Mouse (Mus musculus) layer of hippocampus, adult 11-12 months (tissue): Measurements from ENCODE around the gene Rnf130.
"Not testable (repeated sequence)": the region's sequence is repeated elsewhere in the genome, so short reads cannot be mapped to it uniquely, and the experiment has no call there.

Experiments
- DNase-seq: peaks from one replicate; pipeline ENCODE4 v3.0.0; 2022; ENCODE audit warnings: low spot score

Rnf130 gene

DNA sequence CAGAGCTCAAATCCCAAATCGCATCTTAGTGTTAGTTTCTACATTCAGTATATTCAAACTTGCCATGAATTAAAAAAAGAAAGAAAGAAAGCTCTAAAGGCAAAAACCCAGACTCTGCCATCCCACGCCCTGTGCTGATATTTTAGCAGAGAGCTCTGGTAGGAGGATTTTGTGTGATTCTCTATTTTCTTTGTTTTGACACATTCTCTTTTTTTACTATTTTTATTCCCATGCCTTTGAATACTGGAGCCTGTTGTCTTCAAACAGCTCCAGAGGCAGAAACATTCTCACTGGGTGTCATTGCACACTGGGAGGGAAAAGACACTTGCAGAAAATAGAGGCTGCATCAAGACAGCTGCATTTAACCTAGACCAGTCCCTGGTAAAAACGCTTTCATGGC, 61.1 kb downstream of the Rnf130 start:
- no peak for DNase-seq

DNA sequence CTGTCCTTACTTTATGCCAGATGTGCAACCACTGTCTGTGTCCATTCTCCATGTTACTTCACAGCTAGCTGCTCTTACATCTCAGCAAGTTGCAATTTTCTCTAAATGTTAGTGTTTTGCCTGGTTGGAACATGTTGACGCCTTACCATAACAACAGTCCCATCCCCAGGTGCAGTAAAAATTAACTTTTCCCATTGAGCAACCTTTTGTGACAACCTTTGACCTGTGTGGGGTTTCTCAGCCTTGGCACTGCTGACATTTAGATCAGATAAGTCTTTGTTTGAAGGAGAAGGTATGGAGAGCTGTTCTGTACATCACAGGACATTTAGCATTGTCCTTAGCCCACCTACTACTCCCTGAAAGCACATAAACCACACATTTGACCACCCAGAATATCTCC, 64.7 kb downstream of the Rnf130 start:
- DNase-seq = no peak

DNA sequence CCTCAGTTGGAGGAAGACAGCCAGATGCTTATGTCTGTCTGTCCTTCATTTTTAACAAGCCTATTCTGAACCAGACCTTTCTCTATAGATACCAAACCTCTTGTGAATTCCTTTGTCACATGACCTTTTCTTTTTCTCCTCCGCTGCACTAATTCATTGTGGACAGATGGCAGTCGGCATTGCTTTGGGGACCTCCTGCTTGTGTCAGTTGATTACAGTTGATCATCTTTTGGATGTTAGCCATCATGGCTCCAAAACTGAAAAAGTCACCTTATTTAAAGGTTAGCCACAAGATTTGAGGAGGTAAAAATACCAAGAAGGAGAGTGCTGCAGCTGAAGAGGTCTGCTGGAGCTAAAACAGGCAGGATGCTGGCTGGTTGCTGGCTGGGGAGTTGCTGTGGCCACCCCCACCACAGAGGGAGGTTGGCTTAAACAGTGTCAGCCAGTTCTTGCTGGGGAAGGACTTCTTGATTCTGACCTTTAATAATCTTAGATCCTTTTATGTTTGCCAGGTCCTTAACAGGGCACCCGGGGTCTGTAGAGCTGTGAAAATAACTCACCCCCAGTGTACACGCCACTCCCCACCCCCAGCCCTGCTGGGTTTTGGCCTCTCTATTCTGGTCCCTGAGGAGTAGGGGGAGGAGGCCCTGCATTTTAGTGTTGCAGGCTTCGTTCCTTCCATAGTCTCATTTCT, 66.0 kb downstream of the Rnf130 start:
- no peak for DNase-seq

DNA sequence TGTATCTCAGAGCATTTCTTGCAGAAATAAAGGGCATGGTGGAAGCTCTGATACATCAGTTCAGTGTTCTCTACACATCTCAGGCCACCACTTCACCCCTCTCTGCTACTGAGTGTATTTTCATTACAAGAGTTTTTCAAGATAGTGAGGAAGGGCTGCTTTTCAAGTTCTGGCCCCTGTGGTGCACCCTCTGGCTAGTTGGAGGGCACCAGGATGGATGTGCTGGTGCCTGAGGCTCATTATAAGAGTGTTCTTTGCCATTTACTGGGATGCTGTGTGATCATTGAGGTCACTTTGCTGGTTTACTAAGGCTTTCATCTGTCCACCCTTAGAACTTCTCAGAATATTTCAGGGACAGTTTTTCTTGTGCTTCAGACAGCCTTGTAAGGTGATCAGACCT, 66.5 kb downstream of the Rnf130 start:
- no peak for DNase-seq

DNA sequence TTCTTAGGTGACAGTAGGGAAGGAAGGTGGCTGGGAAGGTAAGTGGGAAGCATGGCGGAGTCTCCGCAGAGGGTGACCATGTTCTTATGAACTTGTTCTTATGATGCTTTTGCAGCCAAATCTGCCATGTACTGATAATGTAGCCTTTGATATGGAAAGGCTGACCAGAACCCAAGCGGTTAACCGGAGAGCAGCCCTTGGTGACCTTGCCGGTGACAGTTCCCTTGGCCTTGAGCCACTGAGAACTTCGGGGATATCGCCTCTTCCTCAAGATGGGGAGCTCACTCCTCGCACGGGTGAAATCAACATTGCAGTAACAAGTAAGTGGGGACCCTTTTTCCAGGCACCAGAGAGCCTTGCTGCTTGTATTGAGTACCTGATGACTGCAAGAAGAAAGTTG, 70.5 kb downstream of the Rnf130 start:
- no peak for DNase-seq

DNA sequence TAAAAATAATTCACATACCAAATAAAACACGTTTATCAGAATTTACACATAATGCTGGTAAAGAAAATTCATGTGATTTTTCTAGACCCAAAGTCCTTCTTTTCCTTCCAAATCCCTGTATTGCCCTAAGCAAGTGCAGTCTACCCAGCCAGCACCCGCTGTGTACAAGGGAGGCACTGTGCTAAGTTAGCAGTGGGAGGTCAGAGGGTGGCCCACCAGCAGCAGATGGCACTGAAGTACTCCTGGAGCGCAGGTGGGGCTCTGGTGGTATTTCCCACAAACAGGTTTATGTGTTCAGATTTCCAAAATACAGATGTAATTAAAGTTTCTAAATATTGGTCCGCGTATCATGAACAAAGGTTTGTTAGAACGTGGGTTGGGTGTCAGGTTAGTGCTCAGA, 71.9 kb downstream of the Rnf130 start:
- no peak for DNase-seq

DNA sequence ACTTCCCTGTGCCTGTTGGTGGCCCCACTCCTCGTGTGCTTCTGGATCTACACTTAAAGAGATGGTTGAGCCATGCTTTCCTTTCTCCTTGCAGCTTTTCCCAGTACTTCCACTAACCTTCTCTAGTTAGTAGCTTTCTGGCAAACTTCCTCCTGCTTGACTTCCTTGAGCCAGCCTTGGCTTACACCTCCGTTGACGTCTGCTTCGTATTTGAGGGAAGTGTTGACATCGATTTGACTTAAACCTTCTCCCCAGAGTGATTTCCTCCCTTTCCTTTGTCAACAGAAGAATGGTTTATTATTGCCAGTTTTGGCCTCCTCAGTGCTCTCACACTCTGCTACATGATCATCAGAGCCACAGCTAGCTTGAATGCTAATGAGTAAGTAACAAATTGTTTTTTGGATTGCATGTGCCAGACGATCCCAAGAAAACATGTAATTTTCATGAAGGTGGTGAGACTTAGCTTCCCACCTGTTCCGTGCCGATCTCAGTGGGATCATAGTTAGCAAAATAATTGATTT, 73.9 kb downstream of the Rnf130 start:
- no peak for DNase-seq

DNA sequence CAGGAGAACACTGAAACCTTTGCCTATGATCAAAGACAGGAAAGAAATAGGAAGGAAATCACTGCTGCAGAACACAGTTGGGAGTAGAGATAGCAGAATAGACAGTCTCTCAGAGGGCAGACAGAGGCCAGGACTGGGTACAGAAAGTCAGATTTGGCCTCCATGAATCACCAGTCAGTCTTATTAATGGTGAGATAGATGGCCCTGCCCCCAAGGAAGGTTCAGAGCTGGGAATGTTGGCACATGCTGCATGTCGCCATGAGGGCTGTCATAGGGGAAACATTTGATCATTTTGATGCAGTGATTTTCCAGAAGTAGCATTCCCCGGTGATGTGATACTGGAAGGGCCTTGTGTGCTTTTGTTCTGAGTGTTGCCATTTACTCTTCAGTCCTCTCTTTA, 74.5 kb downstream of the Rnf130 start:
- no peak for DNase-seq

DNA sequence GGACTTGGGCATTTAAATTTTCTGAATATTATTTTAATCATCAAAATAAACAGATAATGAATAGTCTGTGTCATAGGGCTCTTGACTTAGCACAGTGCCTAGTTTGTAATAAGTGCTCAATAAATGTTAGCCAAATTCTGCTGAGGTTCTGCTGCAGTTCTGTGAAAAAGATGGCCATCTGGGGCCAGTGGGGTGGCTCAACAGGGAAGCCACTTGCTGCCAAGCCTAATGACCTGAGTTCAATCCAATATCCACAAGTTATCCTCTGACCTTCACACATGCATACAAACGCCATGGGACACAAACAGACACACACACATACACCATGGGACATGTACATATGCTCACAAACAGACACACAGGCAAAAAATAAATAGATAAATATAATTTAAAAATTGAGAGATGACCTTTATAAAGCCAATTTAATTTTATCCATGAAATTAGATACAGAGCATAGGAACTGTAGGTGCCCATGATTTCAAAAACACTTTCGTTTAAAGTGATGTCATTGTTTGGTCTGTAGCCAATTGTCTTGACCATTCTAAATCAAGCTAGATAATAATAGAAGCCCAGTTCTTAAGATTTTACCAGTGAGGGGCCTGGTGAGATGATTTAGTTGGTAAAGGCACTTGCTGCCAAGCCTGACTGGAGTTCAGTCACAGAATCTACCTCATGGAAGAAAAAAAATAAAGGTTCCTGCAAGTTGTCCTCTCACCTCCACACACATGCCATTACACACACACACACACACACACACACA, 75.6 kb downstream of the Rnf130 start:
- no peak for DNase-seq

DNA sequence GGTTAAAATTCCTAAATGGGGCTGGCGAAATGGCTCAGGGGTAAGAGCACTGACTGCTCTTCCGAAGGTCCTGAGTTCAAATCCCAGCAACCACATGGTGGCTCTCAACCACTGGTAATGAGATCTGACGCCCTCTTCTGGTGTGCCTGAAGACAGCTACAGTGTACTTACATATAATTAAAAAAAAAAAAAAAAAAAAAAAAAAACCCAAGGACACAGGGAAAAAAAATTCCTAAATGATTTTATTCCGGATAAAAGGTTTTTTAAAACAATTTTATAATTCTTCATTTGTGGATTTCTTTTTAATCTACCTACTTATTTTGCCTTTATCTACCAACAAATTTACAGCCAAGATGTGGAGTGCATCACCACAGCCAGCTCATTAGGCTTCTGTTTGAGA, 76.8 kb downstream of the Rnf130 start:
- not testable (repeated sequence) for DNase-seq

DNA sequence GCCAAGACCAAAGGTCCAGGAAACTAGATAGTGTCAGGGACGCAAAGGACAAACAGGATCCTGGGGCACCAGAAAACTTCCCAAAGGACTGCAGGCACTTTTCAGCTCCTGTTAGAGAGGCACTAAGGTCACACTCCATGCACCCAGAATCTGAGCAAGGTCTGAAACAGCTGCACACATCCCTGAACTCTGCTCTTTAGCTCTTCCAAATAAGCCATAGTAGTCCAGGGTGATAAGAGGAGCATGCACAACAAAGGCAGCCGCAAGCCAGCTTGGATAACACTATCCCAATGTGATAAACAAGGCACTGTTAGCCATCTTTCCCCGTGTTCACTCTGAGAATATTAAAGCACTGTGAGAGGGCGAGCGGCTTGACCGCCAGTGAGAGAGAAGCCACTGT, 78.9 kb downstream of the Rnf130 start:
- no peak for DNase-seq

DNA sequence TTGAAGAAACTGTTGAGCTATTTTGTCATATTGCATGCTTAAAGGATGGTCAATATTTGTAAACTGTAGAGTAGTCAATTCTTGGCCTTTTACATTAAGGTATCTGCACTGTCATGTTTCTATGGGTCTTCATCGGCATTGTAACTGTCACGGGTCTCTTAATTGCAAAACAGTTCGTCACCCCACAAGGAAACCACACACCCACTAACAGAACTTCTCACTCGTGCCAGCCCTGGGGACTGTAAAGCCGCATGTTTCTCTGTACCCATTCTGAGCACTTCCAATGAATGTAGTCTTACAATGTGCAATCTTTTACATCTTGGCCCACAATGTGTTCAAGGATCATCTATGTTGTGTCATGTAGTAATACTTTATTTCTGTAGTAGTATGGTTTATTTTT, 80.1 kb downstream of the Rnf130 start:
- DNase-seq = no peak

DNA sequence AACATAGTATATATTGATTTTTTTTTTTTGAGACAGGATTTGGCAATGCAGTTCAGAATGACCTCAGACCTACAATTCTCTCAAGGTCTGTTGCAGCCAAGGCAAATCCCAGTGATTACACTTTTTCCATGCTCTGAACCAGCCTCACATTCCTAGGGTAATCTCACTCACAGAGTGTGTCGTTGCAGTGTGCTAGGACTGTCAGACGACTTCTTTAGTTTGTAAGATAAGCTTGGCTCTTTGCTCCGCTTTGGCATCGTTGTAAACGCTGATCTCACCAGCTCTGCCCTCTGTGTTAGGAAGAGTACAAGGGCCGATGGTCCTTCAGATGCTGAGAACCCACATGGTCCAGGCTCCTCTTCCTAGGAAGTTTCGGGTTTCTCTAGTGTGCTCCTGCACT, 80.9 kb downstream of the Rnf130 start:
- no peak for DNase-seq

DNA sequence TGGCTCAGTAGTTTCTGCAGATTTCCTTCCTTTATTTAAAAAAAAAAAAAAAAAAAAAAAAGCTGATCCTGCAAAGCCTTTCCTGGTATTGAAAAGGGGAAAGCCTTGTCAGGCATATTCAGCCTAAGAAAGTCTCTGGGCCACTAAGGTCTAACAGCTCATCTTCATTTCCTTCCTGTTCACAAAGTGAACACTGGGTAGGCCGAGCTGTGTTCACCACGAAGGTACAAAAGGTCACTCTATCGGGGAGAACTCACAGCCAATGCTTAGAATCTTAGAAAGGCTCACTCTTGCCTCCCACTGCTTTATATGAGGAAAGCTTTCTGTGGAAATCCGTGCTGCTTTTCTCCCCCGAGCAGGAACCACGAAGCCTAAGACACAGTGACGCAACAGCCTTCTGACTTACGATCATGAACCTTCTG, 83.7 kb downstream of the Rnf130 start:
- DNase-seq = no peak

DNA sequence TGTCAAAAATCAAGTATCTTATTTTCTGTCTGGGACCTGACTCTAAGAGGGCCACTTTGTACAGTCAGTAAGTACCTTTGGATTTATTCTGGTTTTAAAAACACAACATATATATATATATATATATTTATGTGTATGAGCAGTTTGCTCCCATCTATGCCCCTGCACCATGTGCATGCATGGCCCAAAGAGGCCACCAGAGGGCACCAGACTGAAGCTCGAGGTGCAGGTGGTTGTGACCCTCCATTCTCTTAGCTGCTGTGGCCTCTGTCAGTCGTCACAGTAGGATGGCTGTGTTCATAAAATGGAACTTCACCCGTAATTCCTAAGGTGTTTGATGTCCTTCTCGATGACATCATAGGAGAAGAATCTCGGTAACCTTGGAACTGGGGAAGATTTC, 89.2 kb downstream of the Rnf130 start:
- peak; percentile 69 for DNase-seq

DNA sequence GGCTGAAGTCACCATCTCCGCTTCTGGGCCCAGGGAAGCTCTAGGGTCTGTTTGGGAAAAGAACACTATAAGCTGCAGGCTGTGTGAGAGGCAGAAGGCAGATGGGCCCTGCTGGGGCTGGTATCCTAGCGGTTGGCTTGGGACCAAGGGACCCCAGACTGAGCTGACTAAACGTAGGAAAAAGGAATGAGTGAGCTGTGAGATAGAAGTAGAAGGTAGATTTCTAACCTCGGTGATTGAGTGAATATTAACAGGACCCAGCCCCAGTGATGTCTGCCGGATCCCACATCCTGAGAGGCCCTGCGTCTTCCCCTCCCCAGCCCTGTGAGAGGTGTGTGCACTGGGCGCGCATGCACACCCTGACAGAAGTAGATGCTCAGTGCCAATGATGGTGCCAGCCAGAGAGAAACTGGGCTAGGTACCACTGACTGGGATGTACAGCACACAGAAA, 97.5 kb downstream of the Rnf130 start:
- no peak for DNase-seq

DNA sequence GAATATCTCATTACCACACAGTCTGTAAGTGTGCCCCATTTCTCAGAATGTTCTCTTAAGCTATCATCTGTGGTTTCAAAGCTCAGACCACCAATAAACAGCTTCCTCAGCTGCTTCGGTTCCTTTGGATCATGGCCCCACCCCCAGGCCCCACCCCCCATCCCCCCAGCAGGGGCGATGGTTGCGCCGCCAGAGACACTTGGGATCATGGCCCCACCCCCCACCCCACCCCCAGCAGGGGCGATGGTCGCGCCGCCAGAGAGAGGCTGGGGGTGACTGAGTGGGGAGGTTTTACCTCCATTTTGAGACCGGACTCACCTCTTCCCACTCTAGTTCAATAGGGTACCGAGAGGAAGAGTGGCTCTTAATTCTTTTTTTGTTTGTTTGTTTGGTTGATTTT, 102.6 kb downstream of the Rnf130 start:
- no peak for DNase-seq

DNA sequence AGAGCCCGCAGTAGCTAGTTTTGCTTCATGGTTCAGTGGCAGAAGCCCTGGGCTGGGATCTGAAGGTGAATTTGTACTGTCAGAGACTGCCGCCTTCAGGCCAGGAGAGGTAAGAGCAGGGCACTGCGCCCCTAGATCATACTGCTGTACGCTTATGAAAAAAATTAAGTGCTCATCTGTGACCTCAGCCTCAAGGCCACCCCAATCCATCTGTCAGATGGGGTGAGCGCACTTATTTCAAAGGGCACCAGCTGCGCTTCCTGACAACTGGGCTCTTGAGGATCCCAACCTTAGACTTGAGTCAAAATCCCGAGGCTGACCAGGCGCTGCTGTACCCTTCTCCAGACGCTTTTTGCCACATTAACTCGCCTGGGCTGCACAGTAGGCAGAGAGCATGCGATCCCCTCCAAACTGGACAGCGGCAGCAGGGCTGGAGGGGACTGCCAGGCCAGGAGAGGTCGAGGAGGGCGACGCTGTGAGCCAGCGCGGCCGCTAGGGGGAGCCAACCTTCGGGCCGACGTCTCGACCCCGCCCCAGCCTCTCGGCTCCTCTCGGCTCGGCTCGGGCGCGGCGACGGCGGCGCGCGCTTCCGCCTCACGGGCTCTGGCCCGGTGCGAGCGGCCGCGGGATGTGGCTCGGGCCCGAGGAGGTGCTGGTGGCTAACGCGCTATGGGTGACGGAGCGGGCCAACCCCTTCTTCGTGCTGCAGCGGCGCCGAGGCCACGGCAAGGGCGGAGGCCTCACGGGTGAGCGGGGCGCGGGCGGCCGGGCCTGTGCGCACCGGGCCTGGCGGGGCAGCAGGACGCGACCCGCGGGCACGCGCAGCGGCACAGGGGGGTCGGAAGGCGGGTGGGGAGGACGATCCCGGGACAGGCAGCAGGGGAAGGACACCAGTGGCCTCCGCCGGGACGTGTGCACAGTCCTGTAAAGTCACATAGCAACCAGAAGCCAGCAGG, 105.9 kb downstream of the Rnf130 start, which contains the start of gene Tbc1d9b:
Tbc1d9b (plus strand) TSS at position 586 of the 956 bp plus-strand sequence.
- DNase-seq = peak; percentile 90

DNA sequence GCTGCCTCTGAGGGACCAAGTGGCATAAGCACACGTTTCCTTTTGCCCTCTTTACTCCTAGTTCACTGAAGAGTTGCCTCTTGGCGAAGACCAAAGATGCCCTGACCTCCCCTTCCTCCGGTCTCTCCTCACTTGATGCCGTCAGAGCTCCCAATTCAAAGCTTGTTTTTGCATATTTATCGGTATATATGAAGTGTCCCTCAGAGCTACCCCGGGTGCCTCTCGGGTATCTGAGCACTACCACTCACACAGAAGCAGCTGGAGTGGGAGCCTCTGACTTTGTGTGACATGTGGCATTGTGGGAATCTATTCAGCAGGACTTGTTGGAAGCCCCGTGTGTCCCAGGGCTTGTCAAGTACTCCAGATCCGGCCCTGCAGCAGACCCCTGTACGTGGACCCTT, 106.7 kb downstream of the Rnf130 start:
- DNase-seq = no peak

DNA sequence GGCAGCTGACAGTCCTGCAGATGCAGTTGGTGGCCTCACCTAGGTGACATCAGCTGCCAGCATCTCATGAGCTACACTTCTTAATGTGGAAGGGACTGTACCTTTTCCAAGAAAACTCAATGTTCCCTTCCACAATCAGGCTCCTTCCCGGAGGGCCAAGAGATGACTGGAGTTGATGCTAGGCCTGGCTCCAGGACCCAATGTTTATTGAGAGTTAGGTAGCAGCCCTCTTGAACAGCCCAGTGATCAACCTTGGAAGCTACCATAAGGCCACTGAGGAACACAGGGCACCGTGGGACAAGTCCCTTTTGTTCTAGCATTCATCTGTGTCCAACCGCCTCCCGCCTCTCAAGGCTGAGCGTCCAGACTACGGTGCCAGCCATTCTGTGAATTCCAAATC, 107.1 kb downstream of the Rnf130 start:
- DNase-seq = no peak

DNA sequence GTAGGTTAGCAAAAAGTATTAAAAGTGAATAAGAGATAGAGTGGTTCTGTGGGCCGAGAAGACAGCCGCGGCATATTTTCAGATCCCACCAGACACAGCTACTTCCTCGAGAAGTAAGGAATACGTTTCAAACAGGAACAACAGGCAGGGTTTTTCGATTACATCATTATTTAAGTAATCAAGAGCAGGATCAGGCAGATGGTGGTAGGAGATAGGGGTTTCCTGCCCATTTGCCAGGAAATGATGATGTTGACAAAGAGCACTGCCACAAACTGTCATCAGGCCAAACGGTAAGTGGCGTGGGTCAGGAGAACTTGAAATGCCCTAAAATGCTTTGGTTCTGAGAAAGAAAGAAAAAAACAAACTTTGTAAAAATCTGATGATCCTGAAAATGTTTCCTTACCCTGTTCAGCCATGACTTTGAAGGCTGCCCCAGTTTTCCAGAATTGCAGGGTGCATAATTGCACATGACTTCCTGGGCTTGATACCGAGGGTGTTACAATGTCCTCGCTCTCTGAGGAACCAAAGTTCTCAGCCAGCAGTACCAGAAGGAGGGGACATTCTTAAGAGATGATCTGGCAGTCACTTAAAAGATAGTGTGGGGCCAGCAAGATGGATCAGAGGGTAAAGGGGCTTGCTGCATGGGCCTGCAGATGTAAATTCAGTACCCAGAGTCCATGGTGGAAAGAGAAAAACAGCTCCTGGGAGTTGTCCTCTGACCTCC, 109.2 kb downstream of the Rnf130 start:
- DNase-seq = no peak
